Mouse (Mus musculus): Measurements from ENCODE around the gene Mmd2. TPM values are rescaled to one million over a fixed set of nuclear protein-coding genes. Genes with fewer than 3 reads are reported as not detected.
A peak's percentile ranks its signal among the peaks of the same experiment; 100 is the strongest.

Gene Mmd2
- total and polyA plus RNA-seq, 3 experiments = 32.0 to 53.9 (median 35.9) TPM

DNA sequence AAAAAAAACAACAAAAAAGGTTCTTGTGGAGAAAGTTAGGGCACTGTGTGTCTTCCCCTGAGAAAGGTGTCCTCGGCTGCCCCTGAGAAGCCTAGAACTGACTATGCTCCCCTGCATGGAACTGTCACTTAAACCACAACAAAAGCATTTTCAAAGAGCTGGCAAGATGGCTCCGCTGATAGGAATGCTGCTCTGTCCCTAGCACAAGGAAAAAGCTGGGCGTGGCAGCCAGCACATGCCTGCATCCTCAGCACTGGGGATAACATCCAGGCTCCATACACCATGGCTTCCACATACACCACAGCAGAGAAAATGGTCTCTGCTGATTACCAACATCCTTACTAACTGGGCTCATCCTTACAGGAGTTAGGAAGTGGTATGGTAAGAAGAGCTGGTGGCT, 61.5 kb downstream of the Mmd2 start:
- DNase-seq = no peak

DNA sequence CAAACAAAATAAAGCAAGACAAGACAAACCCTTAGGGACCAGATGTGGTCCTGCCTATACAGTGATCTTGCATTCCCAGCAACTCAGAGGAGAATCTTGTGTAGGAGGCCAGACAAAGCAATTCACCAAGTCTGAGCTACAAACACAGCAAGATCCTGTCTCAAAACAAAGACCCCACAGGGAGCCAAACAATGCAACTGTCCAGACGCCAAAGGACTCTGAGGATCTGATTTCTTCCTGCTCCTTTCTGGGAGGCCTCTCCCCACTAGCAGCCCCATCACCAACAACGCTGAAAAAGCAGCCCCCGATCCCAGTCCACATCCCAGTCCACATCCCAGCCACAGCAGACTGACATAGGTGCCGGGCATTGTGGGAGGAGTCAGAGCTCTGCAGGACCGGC, 62.3 kb downstream of the Mmd2 start:
- no peak for DNase-seq

DNA sequence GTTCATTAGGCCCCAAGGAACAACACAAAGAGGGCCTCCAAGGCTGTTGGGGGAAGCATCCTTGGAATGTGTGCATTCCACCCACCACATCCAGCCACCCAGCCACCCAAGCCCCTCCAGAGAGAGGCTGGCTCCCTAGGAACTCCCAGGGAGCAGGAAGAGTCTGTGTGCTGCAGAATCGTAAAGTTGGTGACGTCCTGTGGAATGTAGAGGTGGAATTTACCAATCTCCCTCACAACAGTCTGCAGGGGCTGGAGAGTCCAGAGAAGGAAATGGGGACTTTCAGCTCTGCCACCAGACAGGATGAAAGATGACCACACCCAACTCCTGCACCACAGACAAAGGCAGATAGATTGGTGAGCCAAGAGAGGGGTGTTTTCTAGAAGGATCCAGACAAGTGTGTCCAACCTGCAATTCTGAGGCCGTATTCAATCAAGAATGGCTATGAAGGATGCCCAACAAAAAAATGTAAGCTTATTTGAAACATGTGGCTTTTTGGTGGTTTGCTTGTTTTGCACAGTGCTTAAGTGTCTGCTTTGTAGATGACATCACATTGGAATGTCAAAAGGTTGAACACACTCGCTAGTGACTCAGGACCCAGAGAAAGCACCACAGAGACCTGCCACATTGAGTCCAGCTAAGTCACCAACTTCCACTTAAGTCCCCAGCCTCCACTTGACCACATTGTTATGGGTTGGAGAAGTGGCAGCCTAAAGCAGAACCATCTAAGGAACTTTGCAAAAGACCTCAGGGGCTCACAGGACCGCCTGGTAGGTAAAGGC, 63.4 kb downstream of the Mmd2 start:
- DNase-seq = no peak

DNA sequence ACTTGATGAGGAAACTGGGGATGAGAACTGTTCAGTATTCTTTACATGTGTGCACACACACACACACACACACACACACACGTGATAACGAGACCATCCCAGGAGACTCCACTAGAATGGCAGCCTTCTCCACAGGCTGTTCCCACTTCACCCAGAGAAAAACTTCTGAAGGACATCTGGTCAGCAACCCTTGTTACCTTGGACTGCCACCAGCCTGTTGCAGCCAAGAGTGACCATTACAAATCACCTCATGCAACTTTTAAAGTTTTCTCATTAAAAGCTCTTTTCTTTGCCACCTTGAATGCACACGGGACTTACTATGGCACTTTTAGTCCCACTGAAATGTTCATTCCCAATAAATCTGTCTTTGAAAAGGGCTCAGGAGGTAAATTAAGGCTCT, 71.3 kb downstream of the Mmd2 start:
- peak; percentile 53 for DNase-seq

DNA sequence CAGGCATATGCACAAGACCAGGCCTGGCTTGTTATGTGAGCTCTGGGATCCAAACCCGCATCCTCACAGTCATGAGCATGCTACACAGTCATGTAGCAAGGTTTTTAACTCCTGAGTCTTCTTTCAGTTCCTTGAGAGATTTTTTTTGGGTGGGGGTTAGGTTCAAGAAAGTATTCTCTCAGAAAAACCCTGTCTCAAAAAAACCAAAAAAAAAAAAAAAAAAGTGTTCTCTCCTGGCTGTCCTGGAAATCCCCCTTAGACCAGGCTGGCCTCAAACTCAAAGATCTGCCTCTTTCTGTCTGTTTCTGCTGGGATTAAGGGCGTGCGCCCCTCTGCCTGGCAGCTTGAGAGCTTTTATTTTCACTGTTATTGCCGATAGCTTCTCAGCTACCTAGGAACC, 73.2 kb downstream of the Mmd2 start:
- DNase-seq = no peak

DNA sequence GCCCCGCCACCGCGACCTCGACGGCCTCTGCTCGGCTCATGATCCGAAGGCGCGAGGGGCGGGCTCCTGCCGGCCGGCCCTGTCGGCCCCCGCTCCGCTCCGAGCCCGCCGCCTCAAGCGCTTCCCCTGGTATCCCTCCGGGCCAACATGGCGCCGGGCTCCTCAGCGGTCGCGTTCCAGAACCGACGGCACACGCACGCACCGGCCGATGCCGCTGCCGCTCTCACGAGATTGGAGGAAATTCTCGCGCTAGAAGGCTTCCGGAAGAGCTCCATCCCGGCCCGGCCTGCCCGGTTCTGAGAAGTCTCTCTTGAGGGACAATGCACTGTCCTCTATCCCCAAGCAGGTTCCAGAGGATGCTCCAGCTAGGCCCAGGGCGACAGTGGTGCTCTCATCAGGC, 78.7 kb downstream of the Mmd2 start, which contains the start of gene Papolb:
Papolb (minus strand) TSS at position 162 of the 400 bp plus-strand sequence.
- DNase-seq = no peak

DNA sequence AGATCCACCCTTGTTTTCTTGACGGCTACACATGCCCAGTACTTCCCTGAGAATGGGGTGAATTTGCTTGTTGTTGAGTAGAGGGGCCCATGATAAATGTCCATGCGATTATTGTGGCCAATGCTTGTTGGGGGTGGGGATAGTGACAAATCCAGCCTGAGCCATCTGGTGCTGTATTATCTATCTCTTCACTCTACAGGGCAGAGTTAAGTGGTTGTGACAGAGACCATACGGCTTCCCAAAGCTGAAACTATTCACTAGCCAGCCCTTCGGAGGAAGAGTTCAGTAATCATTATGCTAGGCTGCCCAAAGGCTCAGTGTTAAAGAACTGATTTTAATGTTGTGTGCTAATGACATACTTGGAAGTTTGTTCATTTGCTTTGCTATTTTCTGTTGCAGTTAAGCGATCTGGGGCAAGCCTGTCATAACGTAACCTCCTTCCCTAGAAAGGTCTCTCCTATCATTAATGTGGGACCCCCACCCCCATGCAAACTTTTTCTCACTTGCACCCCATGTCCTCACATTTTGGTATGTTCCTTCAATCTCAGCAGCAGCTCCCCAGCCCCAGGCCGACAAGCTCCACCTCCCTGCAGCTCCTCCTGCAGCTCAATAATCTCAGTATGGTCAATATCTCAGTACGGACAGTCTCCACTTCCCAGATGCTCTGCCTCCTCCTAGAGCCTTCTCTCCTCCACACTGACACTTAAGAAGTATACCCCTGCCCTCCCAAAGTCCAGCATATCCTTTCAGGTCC, 83.7 kb downstream of the Mmd2 start:
- DNase-seq = no peak

DNA sequence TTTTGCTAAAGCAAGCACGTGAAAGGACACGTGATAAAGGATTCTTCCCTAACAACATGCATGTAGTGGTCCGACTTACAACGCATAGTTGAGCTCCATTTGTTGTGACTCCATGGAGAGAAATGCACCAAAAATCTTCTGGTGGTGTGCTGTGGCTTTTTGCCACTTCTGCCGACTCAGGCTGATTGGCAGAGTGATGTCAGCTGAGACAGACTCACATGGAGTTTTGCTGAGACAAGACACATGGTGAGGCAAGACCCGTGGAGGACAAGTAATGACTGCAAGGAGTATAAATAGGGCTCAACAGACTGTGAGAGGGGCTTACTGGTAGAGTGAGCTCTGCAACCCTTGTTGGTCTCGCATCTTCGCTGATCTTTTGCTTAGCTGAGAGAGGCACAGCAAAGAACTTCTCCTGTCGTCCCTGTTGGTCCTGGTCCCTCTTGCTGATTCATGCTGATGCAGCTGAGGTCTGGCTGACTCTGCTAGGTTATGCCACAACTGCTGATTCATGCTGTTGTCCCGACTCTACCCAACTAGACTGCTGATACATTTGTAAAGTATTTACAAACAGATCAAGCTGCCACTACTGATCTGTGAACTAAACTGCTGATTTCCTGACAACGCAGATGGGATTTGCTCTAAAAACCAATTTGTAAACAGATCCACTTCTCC, 87.3 kb downstream of the Mmd2 start:
- peak; percentile 74 for DNase-seq

DNA sequence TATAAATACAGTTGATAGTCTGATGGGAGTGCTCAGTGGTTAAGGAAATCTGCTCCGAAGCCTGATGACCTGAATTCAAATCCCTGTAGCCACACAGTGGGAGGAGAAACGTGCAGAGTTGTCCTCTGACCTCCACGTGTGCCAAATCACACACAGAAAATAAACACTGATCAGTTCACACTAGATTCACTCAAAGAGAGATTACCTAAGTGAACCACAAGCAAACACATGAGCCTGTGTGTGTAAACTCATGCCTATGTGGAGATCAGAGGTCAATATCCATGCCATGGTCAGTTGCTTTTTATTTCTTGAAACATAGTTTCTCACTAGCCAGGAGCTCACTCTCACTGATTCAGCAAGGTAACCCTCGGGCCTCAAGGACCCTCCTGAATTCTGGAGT, 88.2 kb downstream of the Mmd2 start:
- no peak for DNase-seq

DNA sequence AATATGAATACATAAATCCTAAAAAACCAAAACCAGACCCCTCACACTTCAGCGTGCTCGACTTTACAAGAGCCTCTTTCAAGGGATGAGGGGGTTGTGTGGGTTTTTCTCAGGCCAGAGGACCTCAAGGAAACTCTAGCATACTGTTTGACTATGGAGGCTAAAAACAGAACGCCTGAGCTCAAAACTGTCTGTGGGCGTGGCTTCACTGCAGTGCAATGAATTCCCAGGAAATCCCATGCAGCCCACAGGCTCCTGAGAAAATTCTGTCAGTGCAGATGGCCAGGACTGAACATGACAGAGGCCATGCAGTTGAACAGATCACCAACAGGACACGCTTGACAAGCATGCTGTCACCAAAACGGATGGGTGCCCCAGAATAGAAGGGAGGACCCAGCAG, 89.6 kb downstream of the Mmd2 start:
- DNase-seq = no peak

Other genes with a start within 250 kb of the Mmd2 start
- gene Foxk1, start 207.3 kb downstream of the Mmd2 start, total RNA-seq (2021) = 10 to 100 TPM; 19.7 to 24.6 TPM
- gene Foxk1, start 207.3 kb downstream of the Mmd2 start, polyA plus RNA-seq (2012; rRNA removed) = 17.2 and 18.2 TPM in 2 replicates
- 10 to 100 TPM; 18.5 to 22.7 TPM for gene Ap5z1, start 144.9 kb downstream of the Mmd2 start, total RNA-seq (2021)
- gene Ap5z1, start 144.9 kb downstream of the Mmd2 start, polyA plus RNA-seq (2012; rRNA removed) = 75.8 and 77.7 TPM in 2 replicates
- gene Papolb, start 78.7 kb downstream of the Mmd2 start, total RNA-seq (2021) = under 1 TPM; 0.09 to 0.21 TPM
- 0.03 TPM in 1 of 2 replicates, not detected in the other for gene Papolb, start 78.7 kb downstream of the Mmd2 start, polyA plus RNA-seq (2012; rRNA removed)
- gene Radil, start 57.7 kb downstream of the Mmd2 start, total RNA-seq (2021) = 1 to 10 TPM; 3.5 to 9.3 TPM
- gene Radil, start 57.7 kb downstream of the Mmd2 start, polyA plus RNA-seq (2012; rRNA removed) = 4.9 and 8.3 TPM in 2 replicates
- gene Wipi2, start 18.9 kb upstream of the Mmd2 start, total RNA-seq (2021) = 100 to 1,000 TPM in 1 of 2 experiments, 10 to 100 TPM in 1; 90.9 to 108 TPM
- gene Wipi2, start 18.9 kb upstream of the Mmd2 start, polyA plus RNA-seq (2012; rRNA removed) = 58.0 and 63.5 TPM in 2 replicates
- gene Slc29a4, start 83.7 kb upstream of the Mmd2 start, total RNA-seq (2021) = 10 to 100 TPM; 20.9 to 32.0 TPM
- 48.8 and 69.9 TPM in 2 replicates for gene Slc29a4, start 83.7 kb upstream of the Mmd2 start, polyA plus RNA-seq (2012; rRNA removed)
- gene Tnrc18, start 208.9 kb upstream of the Mmd2 start, total RNA-seq (2021) = 10 to 100 TPM; 58.6 to 72.1 TPM
- 91.5 and 110 TPM in 2 replicates for gene Tnrc18, start 208.9 kb upstream of the Mmd2 start, polyA plus RNA-seq (2012; rRNA removed)

Measured in adrenal gland, adult 2 months (tissue).